Mouse (Mus musculus) urinary bladder, postnatal 14 days (tissue): Measurements from ENCODE around the gene Arl4c.

Experiments
- DNase-seq: peaks from one replicate; pipeline ENCODE4 v3.0.0; 2021; ENCODE audit warnings: low spot score

The Arl4c gene

DNA sequence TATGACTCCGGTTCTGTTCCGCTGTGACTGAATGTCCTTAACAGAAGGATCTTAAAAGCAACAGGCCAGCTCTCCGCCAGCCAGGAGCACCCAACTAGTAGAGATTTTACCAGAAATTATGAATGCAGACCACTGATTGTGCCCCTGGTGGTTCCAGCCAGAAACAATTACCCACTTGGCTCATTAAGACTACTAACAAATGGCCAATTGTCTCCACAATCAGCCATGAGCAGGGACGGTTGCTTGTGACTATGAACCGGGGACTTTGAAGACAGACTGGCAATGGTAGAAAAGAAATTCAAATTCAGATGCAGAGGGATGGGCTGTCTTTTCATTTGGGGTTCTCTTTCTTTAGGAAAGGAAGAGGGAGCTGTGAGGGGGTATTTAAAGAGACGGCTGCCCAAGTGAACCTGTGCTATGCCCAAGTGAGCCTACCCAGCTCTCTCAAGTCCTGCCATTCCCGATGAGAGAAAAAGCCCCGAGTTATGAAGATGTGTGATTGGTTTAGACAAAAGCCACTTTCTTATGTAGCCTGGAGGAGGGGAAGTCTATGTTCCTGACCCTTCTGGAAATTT lies 78.4 kb downstream of the Arl4c start:
- DNase-seq: no peak
